Mouse (Mus musculus) T-helper 1 cell (primary cell): Measurements from ENCODE around the gene Cyp46a1.

Experiments
- in situ Hi-C: fragments of 300-600 bp; cut with MboI, MseI; formaldehyde crosslinking; loops from one replicate; pipeline ENCODE4 v1.15.1; 2025; ENCODE audit warnings: high pct_unique_total_duplicates

Cyp46a1 gene

GRCm38 (mm10) chr12:108396081-108396947, 62.1 kb downstream of the Cyp46a1 start:
- in situ Hi-C loops, result no loop called here

- in situ Hi-C loops, result no loop called here
These were observed 64.5 kb downstream of the Cyp46a1 start for GRCm38 (mm10) chr12:108398681-108399080.

- in situ Hi-C loops, result no loop called here
These were observed 65.0 kb downstream of the Cyp46a1 start for GRCm38 (mm10) chr12:108399191-108399590.

GRCm38 (mm10) chr12:108400951-108401350, 66.8 kb downstream of the Cyp46a1 start:
- in situ Hi-C loops, result no loop called here

- in situ Hi-C loops, result no loop called here
These were observed 69.8 kb downstream of the Cyp46a1 start for GRCm38 (mm10) chr12:108403957-108404356.

- in situ Hi-C loops, result no loop called here
These were observed 74.9 kb downstream of the Cyp46a1 start for GRCm38 (mm10) chr12:108409100-108409499.

- in situ Hi-C loops, result no loop called here
These were observed 76.4 kb downstream of the Cyp46a1 start for GRCm38 (mm10) chr12:108410416-108411208.
